Mouse (Mus musculus): ENCODE data around the gene Lct.

DNA sequence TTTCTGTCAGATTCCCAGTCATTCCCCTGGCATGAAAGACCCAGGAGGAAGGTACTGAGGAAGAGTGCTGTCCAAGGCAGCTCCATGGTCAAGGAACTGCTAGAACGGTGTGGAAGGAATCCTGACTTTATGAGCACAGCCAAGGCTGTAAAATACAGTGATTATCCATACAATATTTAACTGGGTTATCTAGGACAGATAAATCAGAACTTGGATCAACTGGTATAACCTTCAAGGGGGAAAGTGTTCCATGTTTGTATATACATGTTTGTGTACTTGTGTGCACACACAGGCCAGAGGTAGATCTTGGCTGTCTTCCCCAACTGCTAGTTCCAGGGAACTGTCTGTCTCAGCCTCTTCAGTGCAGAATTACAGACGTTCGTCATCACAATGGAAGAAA, at the start of gene Lct:
- TF ChIP-seq POU5F1 (IDR thresholded peaks at IDR 0.05; ENCODE audit: borderline replicate concordance, low read length) (no peak), CTCF (conservative IDR thresholded peaks at IDR 0.05; ENCODE audit: low read length) (no peak), NANOG (IDR thresholded peaks at IDR 0.05; ENCODE audit: borderline replicate concordance, low read length) (no peak)

Data from E14TG2a.4 (cell line).